Mouse (Mus musculus): Measurements from ENCODE around the gene Abtb1. TPM values are rescaled to one million over a fixed set of nuclear protein-coding genes. Genes with fewer than 3 reads are reported as not detected.
A peak's percentile ranks its signal among the peaks of the same experiment; 100 is the strongest.

The Abtb1 gene
- 28.8 and 33.7 TPM in 2 replicates for polyA plus RNA-seq (2016; fragmentation: Nextera tagmentation; extraction: Ambion mirVana)

- peaks cover 16% of the 10 kb centered on the region for H3K4me1 ChIP-seq
- H3K27ac ChIP-seq, result peak within 1 kb of the TSS; percentile 80
- H3K4me3 ChIP-seq, result peak within 1 kb of the TSS; percentile 88
- H3K4me2 ChIP-seq (replicated peaks), result peak within 1 kb of the TSS; percentile 88
- peak; percentile 96 for ATAC-seq (ENCODE audit: insufficient number of reproducible peaks, insufficient read depth, low FRiP score, low TSS enrichment)
- no peaks in the 10 kb centered on the region for H3K27me3 ChIP-seq
- peaks cover 28% of the 10 kb centered on the region for H3K36me3 ChIP-seq
- H3K9ac ChIP-seq, result peak within 1 kb of the TSS; percentile 81
- H3K9me3 ChIP-seq, result no peaks in the 10 kb centered on the region
- WGBS, result under 1% methylated on average over 70 of the region's 72 CpGs
Observed at GRCm38 (mm10) chr6:88841781-88842689, at the start of gene Abtb1. Gene Abtb1, minus strand, starts transcription at chr6:88841984.

DNA sequence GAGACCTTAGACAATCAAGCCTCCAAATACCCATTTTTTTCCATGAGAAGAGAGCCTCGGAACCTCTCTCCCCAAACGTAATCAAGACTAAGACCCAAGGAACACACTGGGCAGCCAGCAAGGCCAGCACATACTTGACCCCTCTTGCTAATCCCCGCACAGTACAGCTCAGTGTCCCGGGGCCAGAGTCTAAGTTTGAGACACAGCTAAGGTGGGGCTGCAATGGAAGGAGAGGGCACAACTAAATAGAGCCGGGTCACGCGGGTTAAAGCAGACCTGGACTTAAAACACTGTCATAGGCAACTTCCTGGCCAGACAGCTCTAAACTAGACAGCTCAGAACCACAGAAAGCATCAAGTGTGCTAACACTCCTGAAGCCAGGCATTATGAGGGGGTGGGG lies 49.0 kb upstream of the Abtb1 start:
- 88% methylated on average over 7 of the region's 7 CpGs for WGBS
- Histone ChIP-seq H3K27me3 (no peaks in the 10 kb centered on the region), H3K4me1 (no peaks in the 10 kb centered on the region), H3K36me3 (peaks cover 98% of the 10 kb centered on the region), H3K27ac (no peak overlapping the region), H3K4me3 (no peak overlapping the region), H3K9me3 (no peaks in the 10 kb centered on the region), H3K4me2 (replicated peaks) (no peak overlapping the region), H3K9ac (no peak overlapping the region)
- ATAC-seq (ENCODE audit: insufficient number of reproducible peaks, insufficient read depth, low FRiP score, low TSS enrichment), result no peak

DNA sequence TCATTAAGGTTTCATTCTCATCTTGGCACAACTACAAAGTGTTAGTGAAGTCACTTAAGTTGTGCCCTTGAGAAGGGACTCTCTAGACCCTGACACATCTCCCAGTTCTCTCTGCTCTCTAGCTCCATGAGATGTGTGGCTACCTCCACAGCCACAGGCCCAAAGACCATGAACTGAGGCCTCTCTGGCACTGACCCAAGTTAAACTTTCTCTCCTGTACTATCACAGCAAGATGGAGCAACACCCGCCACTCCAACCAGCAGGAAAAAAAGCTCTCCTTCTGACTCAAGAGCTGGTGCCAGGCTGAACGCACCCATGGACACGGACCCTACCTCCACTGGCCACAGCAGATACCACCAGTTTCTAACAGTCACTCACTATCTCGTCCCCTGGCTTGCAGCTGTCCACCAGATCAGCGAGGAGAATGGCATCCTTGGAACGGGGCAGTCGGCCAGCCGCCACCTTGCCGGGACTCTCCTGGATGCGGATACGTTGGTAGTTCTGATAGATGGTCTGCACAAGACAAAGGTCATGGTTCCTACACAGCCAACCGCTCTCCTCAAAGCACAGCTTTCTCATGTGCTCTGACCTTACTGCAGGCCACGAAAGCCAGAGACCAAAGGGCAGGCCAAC lies 47.7 kb upstream of the Abtb1 start:
- WGBS, result 95% methylated on average over 13 of the region's 13 CpGs
- Histone ChIP-seq H3K4me3 (no peak overlapping the region), H3K27ac (no peak overlapping the region), H3K27me3 (no peaks in the 10 kb centered on the region), H3K9ac (no peak overlapping the region), H3K36me3 (peaks cover 99% of the 10 kb centered on the region), H3K9me3 (no peaks in the 10 kb centered on the region), H3K4me1 (no peaks in the 10 kb centered on the region), H3K4me2 (replicated peaks) (no peak overlapping the region)
- ATAC-seq (ENCODE audit: insufficient number of reproducible peaks, insufficient read depth, low FRiP score, low TSS enrichment), result no peak

GRCm38 (mm10) chr6:88886417-88886967 lies 44.7 kb upstream of the Abtb1 start:
- H3K4me1 ChIP-seq, result no peaks in the 10 kb centered on the region
- no peaks in the 10 kb centered on the region for H3K9me3 ChIP-seq
- WGBS, result 82% methylated on average over 2 of the region's 2 CpGs
- no peak overlapping the region; the same call in 1 of the 2 replicates for H3K9ac ChIP-seq
- peaks cover 95% of the 10 kb centered on the region for H3K36me3 ChIP-seq
- no peak overlapping the region for H3K4me2 ChIP-seq (replicated peaks)
- no peaks in the 10 kb centered on the region for H3K27me3 ChIP-seq
- H3K27ac ChIP-seq, result no peak overlapping the region
- ATAC-seq (ENCODE audit: insufficient number of reproducible peaks, insufficient read depth, low FRiP score, low TSS enrichment), result 0 out of 2 replicates have a peak, but pooled peaks have one; percentile 68
- no peak overlapping the region for H3K4me3 ChIP-seq

- Histone ChIP-seq H3K9me3 (no peaks in the 10 kb centered on the region), H3K36me3 (peaks cover 88% of the 10 kb centered on the region), H3K4me1 (no peaks in the 10 kb centered on the region), H3K4me2 (replicated peaks) (no peak overlapping the region), H3K27me3 (no peaks in the 10 kb centered on the region), H3K4me3 (no peak overlapping the region), H3K9ac (no peak overlapping the region; the same call in 1 of the 2 replicates), H3K27ac (no peak overlapping the region)
- no peak for ATAC-seq (ENCODE audit: insufficient number of reproducible peaks, insufficient read depth, low FRiP score, low TSS enrichment)
- WGBS, result 93% methylated on average over 12 of the region's 12 CpGs
Observed at GRCm38 (mm10) chr6:88885644-88886416, 44.0 kb upstream of the Abtb1 start.

DNA sequence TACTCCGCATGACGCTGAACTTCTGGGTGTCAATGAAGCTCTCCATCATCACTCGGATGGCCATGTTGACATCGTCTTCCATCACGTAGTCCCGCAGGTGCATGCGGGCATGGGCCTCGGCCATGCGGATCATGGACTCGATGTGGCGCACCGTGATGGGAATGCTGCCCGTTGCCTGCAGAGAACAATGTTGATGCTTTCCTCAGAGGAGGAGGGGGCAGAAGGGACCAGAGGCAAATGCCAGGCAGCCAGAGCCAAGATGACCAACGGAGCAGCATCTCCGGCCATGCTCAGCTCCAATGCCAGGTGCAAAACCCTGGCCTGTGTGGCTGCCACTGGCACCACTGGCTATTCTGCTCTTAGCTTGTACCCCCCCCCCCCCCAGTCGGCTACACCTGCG lies 42.9 kb upstream of the Abtb1 start:
- Histone ChIP-seq H3K36me3 (peaks cover 77% of the 10 kb centered on the region), H3K27me3 (no peaks in the 10 kb centered on the region), H3K4me2 (replicated peaks) (no peak overlapping the region), H3K27ac (no peak overlapping the region), H3K4me1 (no peaks in the 10 kb centered on the region), H3K4me3 (no peak overlapping the region), H3K9me3 (no peaks in the 10 kb centered on the region), H3K9ac (no peak overlapping the region)
- WGBS, result 96% methylated on average over 17 of the region's 17 CpGs
- ATAC-seq (ENCODE audit: insufficient number of reproducible peaks, insufficient read depth, low FRiP score, low TSS enrichment), result no peak

GRCm38 (mm10) chr6:88884195-88884594 lies 42.4 kb upstream of the Abtb1 start:
- 91% methylated on average over 10 of the region's 10 CpGs for WGBS
- Histone ChIP-seq H3K4me2 (replicated peaks) (no peak overlapping the region), H3K27ac (no peak overlapping the region), H3K9ac (no peak overlapping the region), H3K27me3 (no peaks in the 10 kb centered on the region), H3K9me3 (no peaks in the 10 kb centered on the region), H3K4me1 (no peaks in the 10 kb centered on the region), H3K4me3 (no peak overlapping the region), H3K36me3 (peaks cover 72% of the 10 kb centered on the region)
- ATAC-seq (ENCODE audit: insufficient number of reproducible peaks, insufficient read depth, low FRiP score, low TSS enrichment), result no peak

DNA sequence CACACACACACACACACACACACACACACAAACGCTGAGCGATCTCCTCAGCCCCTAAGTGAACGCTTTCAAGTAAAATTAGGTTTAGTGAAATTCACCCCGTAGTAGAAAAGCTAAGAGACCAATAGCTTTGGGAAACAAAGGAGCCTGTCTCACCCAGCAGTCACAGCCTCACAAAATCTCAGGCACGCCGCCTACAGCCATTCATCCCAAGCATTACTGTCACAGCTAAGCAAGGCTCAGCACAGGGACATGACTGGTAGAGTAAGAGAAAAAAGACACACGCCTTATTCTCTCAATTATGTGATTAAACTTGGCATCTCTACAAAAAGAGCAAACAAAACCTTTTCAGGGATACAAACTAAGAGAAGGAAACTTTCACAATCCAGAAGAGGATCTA lies 39.5 kb upstream of the Abtb1 start:
- Histone ChIP-seq H3K9ac (no peak overlapping the region), H3K36me3 (peaks cover 44% of the 10 kb centered on the region), H3K9me3 (no peaks in the 10 kb centered on the region), H3K4me2 (replicated peaks) (no peak overlapping the region), H3K4me3 (no peak overlapping the region), H3K27me3 (no peaks in the 10 kb centered on the region), H3K27ac (no peak overlapping the region), H3K4me1 (no peaks in the 10 kb centered on the region)
- WGBS, result 87% methylated on average over 7 of the region's 7 CpGs
- no peak for ATAC-seq (ENCODE audit: insufficient number of reproducible peaks, insufficient read depth, low FRiP score, low TSS enrichment)

DNA sequence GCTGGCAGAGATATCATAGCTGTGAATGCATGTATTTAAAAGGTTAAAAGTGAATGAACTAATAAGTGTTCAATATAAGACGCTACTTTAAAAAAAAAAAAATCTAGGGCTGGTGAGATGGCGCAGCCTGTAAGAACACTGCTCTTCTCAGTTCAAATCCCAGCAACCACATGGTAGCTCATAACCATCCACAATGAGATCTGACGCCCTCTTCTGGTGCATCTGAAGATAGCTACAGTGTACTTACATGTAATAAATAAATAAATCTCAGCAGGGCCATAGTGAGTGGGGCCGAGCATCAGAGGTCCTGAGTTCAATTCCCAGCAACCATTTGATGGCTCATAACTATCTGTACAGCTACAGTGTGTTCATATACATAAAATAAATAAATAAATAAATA lies 37.7 kb upstream of the Abtb1 start:
- Histone ChIP-seq H3K4me2 (replicated peaks) (no peak overlapping the region), H3K27me3 (peaks cover 6% of the 10 kb centered on the region; the same call in 1 of the 2 replicates), H3K36me3 (peaks cover 26% of the 10 kb centered on the region), H3K9ac (no peak overlapping the region), H3K4me1 (0 out of 2 replicates have a peak, but pooled peaks cover 3% of the 10 kb centered on the region), H3K9me3 (no peaks in the 10 kb centered on the region), H3K4me3 (no peak overlapping the region), H3K27ac (no peak overlapping the region)
- 63% methylated on average over 4 of the region's 4 CpGs for WGBS
- no peak for ATAC-seq (ENCODE audit: insufficient number of reproducible peaks, insufficient read depth, low FRiP score, low TSS enrichment)

DNA sequence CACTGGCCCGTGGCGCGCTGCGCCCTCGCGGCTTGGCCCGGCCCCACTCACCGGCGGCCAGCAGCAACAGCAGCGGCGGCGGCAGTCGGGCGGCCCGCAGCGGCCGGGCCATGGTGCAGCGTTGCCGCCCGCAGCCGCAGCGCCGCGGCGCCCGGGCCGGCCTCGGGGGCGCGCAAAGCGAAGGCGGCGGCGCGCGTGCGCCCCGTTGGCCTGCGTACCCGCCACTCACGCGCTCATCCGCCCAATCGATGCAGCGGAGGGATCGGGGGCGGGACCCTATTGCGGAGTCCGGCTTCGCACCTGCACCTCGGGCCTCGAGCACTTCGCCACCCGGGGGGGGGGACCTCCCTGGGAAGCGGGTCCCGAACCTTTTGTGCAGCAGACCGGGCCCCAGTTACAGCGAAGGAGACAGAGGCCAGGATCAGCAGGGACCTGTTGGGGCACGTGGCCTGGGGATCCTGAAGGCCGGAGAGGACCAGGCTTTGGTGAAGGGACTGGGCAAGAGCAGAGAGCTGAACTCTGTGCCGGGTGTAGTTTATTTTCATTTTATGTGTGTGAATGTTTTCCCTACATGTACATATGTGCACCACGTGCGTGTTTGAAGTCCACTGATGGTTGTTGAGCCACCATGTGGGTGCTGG lies 33.2 kb upstream of the Abtb1 start, which contains the start of gene Podxl2:
Gene Podxl2, minus strand, starts transcription at position 177 of the 641 bp plus-strand sequence.
- Histone ChIP-seq H3K27ac (peak within 1 kb of the TSS; percentile 74; the same call in 1 of the 2 replicates), H3K4me1 (peaks cover 29% of the 10 kb centered on the region), H3K27me3 (peaks cover 6% of the 10 kb centered on the region; the same call in 1 of the 2 replicates), H3K9me3 (no peaks in the 10 kb centered on the region), H3K4me2 (replicated peaks) (peak within 1 kb of the TSS; percentile 95), H3K36me3 (no peaks in the 10 kb centered on the region), H3K4me3 (peak within 1 kb of the TSS; percentile 87), H3K9ac (peak within 1 kb of the TSS; percentile 89)
- WGBS, result 4% methylated on average over 62 of the region's 63 CpGs
- peak; percentile 62 for ATAC-seq (ENCODE audit: insufficient number of reproducible peaks, insufficient read depth, low FRiP score, low TSS enrichment)
